Mouse (Mus musculus) heart, adult 8-10 months (tissue): ENCODE results near the gene Gm9903. TPM values are rescaled to one million over a fixed set of nuclear protein-coding genes. Genes with fewer than 3 reads are reported as not detected.
A peak's percentile ranks its signal among the peaks of the same experiment; 100 is the strongest.

Experiments used
- DNase-seq: peaks from one replicate; pipeline ENCODE4 v3.0.0; 2022; ENCODE audit warnings: low spot score
- total RNA-seq, 4 experiments: library from RNA; stranded (reverse); gene quantifications; 2 replicates each; pipeline ENCODE4 v1.2.4; 2022

The Gm9903 gene
- total RNA-seq, 4 experiments from 2014 or later = 0.87 to 1.1 (median 1.0) TPM

DNA sequence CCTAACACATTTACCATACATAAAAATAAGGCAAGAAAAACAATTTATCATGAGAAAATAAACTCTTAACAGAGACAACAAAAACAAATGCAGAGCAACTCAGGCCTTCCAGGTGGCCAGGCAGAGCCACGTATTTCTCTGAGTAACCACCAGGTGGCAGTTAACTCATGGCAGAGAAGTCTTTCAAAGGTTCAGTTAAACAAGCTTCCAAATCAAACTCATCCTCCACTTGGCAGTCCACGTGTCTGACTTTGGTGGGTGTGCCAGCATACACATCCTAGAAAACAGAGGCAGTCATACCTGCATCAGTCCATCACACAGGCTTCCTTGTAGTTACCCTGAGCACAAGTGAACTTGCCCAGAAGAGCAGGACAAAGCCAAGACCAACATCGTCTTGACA is 10.9 kb downstream of the Gm9903 start:
- DNase-seq = peak; percentile 42

DNA sequence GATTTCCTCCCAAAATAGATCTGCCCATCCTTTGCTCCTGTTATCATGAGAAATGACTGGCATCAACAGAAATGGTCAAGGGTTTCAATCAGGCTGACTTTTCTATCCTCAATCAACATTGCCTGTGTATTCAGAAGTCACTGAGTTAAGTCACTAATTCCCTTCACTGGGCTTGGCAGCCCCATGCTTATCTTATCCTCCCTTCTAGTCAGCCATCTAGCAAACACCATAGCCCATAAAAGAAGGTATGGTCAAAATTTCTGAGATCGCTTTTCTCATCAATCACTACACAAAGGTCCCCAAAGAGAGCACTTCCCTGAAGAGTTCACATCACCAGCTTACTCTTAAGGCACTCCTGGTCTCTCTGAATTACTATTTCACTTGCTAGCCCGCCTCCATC is 21.3 kb downstream of the Gm9903 start:
- no peak for DNase-seq

- DNase-seq = no peak
Observed at GRCm38 (mm10) chr5:33651541-33651920, 21.8 kb downstream of the Gm9903 start.

DNA sequence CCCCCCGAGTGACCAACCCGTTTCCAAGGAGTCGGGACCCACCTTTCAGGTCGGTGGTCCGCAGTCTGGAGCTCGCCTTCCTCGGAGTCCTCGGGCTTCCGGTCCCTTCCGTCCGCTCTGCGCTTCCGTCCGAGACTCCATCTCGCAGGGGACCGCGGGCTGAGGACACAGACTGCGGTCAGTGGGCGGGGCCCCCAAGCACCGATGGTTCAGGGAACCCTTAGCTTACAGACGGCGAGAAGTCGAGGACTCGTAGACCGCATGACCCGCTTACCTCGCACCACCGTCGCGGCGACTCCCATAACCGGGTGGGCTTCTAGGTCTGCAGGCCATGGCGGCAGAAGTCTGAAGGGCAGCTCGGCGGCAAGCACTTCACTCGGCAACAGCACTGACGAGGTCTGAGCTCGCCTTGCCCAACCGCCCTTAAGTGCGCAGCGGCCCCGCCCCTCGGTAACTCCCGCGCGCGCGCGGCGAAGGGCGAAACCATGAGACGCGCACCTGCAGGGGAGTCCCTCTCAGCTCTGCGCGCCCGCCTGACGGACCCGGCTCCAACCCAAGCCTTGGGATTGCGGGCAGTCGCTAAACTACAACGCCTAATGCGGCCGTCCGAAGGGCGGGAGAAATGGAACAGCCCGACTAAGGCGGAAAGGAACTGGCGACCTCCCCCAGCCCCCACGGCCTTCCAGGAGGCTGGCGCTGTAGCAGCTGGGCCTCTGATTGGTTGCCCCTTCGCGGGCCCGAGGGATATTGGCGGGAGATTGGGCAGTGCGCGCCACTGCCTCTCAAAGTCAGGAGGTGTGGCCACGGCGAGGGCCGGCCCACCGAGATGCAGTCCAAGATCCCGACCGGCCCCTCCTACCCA is 22.4 kb downstream of the Gm9903 start, which contains the start of gene Slbp:
TSS of gene Slbp (minus strand) at position 654 of the 862 bp plus-strand sequence.
- DNase-seq = peak; percentile 95

DNA sequence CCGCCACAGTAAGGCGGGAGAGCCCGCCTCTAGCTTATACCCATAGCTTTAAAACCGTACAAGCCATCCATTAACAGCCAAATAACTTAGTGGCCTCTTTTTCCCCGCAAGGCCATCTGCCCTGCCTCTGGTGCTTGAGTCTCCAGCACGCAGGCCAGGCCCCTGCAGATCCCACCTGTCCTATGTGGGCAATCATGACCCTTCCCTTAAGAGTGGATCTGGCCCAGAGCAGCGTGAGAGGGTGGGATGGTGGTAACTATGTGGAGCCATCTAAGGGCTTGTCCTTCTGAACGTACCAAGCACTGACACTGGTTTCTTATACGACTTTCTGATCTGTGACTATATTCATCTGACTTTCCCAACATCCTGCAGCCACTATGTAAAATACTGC is 23.1 kb downstream of the Gm9903 start:
- no peak for DNase-seq

DNA sequence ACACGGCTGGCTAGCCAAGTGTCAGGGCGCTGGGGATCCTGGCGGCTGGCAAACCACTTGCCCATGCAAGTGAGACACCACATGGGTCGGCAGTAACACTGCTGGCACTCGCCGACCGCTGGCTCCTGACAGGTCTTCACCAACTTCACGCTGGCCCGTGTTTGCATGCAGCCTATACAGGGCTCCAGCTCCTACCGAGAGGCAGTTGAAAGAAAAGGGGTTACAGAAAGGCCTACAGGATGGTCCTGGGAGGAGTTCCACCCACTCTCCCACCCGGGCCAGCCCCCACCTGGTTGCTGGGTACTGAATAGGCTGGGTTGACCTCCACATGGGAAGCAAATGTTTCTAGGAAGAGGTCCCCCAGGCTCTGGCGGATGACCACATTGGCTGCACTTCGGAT is 24.7 kb downstream of the Gm9903 start:
- no peak for DNase-seq

DNA sequence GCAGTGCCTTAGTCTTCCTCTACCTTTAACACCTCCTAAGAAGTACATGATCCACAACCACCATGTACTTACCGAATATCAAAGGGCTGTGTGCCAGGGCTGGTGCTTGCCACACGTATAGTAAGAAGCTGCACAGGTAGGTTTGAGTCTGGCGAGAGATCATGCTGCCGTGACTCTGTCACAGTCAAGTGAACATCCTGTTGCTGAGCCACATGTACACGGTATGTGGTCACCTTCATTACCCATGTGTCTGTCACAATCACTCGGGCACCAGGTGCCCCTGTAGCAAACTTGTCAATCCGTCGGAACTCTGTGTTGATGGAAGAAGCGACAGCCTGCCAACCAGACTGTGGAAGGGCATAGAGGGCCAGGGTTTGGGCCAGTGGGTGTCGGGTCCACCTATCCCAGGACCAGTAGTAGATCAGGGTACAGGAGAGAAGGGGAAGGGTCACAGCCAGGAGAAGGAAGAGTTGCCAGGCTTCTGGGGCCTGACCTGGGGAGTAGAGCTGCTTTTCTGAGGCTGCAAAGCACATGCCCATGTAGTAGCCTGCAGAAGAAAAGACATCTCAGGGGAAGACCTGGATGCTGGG is 25.6 kb downstream of the Gm9903 start:
- DNase-seq = no peak

GRCm38 (mm10) chr5:33656739-33657138 is 27.0 kb downstream of the Gm9903 start:
- DNase-seq = no peak

DNA sequence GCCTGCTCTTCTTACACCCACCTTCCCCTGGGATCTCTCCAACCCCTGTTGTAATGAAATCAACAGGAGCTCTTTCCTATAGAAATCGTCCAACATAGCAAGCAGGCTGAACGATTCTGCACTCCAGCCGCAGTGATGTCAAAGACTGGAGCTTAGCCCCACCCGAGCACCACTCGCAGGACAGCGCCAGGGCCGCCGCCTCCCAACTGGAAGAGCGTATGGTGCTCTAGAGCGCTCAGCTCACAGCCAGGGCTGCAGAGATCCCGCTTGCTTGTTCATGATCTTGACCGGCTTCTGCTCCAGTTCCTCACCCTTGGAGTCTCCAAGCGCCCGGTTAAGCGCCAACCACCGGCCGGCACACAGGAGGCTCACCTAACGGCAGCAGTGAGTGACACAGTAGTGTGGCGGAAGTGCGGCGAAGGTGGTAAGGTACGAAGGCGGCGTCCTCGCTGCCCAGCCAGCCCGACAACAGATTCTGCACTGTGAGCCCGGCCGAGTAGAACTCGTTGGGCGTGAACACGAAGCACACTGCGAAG is 27.6 kb downstream of the Gm9903 start:
- DNase-seq = no peak

DNA sequence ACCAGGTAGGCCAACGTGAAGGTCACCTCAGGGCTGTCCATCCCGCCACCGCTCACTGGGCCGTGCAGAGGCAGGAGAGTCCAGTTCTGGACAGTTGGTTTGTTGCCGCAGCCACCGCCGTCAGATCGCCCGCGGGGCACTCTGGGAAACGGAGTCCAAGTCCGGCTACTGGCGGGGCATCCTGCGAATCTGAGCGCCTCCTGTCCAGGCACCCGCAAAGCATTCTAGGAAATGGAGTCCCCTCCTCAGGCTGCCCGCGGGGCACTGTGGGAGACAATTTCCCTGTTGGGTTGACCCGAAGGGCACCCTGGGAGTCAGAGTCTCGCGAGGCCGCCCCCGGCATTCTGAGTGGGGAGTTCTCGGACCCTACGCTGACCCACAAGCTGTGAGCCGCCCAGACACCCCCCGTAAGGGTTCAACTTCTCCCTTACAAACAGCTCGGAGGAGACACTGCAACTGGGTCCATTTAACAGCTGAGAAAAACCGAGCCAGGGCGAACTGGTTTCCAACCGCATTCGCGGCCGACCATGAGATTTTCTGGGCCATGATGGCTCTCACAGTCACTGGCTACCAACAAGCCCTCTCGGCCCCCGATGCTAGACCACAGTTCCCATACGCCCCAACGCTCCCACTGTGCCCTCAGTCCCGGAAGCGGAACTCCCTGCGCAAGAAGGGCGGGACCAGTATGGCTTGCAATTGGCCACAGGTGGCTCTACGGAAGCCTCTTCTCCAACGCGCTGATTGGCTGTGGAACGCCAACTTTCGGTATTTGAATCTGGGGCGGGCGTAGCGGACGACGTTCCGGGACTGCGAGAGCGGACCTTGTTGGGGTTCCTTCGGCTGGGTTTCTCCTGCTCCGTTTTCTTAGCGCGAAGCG is 28.3 kb downstream of the Gm9903 start, which contains the start of the genes Tacc3 and Tmem129:
TSS of gene Tacc3 (plus strand) at position 342 of the 877 bp plus-strand sequence.
TSS of gene Tmem129 (minus strand) at position 630 of the 877 bp plus-strand sequence.
- peak; percentile 99 for DNase-seq

DNA sequence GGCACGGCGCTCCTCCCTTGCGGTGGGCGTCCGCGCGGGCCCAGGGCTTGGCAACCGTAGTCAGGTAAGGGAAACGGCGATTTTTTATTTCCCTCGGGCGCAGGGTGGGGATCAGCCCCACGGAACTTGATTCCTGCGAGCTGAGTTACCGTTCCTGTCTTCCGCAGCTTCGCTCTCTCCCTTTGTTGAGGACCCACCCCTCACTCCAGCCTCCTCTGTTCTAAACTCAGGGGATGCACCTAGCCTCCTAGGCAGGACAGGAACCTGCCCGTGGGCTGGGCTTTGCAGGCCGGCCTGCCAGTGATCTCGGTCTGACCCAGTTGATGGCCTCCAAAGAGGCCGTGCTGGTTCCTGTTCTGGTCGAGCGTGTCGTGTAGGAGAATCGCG is 28.9 kb downstream of the Gm9903 start:
- no peak for DNase-seq

DNA sequence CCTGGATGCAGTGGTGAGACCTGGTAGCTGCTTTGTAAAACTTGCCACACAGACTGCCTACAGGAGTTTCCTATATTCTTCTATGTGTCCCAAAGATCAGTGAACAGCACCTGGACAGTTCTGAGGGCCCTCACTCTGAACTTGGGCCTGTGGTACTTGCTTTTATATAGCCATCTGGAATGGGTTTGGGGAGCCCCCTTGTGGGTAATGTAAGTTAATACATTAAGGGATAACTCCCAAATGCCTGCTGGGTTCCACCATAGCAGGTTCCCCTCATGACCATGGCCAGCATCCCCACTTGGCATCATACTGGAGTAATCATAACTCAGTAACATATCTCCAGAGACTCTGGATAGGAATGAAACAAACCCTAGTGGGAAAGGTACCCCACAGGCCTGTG is 38.5 kb downstream of the Gm9903 start:
- DNase-seq = no peak

DNA sequence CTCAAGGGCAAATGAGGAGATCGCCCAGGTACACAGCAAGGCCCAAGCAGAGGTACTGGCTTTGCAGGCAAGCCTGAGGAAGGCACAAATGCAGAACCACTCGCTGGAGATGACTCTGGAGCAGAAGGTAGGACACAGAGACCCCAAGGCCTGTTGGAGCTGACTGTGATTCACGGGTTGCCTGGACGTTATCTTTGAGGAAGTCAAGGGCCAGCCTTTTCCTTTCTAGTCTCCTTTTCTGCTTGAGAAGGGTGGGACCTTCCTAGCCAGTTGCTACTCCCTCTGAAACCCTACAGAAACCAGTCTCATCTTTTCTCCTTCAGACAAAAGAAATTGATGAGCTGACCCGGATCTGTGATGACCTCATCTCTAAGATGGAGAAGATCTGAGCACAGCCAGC is 41.9 kb downstream of the Gm9903 start:
- no peak for DNase-seq

- DNase-seq = no peak
Observed at GRCm38 (mm10) chr5:33674439-33674838, 44.7 kb downstream of the Gm9903 start.

GRCm38 (mm10) chr5:33675964-33676363 is 46.2 kb downstream of the Gm9903 start:
- no peak for DNase-seq

DNA sequence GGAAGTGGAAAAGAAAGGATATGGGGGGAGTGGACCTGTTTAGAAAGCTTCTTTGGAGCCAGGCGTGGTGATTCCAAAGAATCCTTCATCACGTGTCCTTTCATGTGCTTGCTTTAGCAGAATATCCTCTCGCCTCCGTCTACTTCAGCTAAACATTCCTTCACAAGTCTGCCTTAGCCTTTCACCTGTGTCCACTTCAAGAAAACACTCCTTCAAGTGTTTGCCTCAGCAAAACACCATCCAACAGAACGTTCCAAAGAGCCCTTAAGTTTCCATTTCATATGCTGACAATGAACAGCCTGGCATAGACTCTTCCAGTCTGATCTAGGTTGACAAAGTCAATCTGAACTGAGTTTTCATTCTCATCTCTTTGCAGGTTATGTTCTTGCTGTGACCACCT is 48.5 kb downstream of the Gm9903 start:
- no peak for DNase-seq

GRCm38 (mm10) chr5:33681044-33681443 is 51.3 kb downstream of the Gm9903 start:
- no peak for DNase-seq

Other genes starting within 250 kb of the Gm9903 start
- gene Nkx1-1, start 195.9 kb upstream of the Gm9903 start, total RNA-seq = not detected
- gene Fam53a, start 290 bp upstream of the Gm9903 start, total RNA-seq = 10 to 100 TPM; 24.0 to 30.9 (median 28.1) TPM
- gene Slbp, start 22.6 kb downstream of the Gm9903 start, total RNA-seq = 10 to 100 TPM in 2 of 4 experiments, 1 to 10 TPM in 2; 8.8 to 12.0 (median 10.6) TPM
- gene Tacc3, start 28.2 kb downstream of the Gm9903 start, total RNA-seq = 1 to 10 TPM; 1.6 to 3.1 (median 2.1) TPM
- 10 to 100 TPM; 20.4 to 22.2 (median 21.9) TPM for gene Tmem129, start 28.5 kb downstream of the Gm9903 start, total RNA-seq
- gene Fgfr3, start 91.7 kb downstream of the Gm9903 start, total RNA-seq = 10 to 100 TPM in 2 of 4 experiments, 1 to 10 TPM in 2; 5.7 to 10.7 (median 9.3) TPM
- gene Letm1, start 152.9 kb downstream of the Gm9903 start, total RNA-seq = 100 to 1,000 TPM; 135 to 149 (median 141) TPM
- 10 to 100 TPM; 24.0 to 25.3 (median 24.5) TPM for gene Nsd2, start 190.8 kb downstream of the Gm9903 start, total RNA-seq